Mouse (Mus musculus) brown adipose tissue, adult 24 weeks (tissue): ENCODE data around the gene Pon2. TPM values are rescaled to one million over a fixed set of nuclear protein-coding genes. Genes with fewer than 3 reads are reported as not detected.
"Not testable (repeated sequence)": the region's sequence is repeated elsewhere in the genome, so short reads cannot be mapped to it uniquely, and the experiment has no call there.

Experiments used
- H3K27ac ChIP-seq: fragments of 200-500 bp; replicated peaks from 2 replicates; pipeline ENCODE4 v1.5.1; 2012; ENCODE audit warnings: low read depth, mild to moderate bottlenecking, low read length
- H3K4me1 ChIP-seq: fragments of 200-500 bp; 2 replicates; pipeline ENCODE4 v1.6.1; 2012; ENCODE audit warnings: low read length, mixed read lengths; ENCODE audit not compliant: control insufficient read depth, insufficient read depth, insufficient read length
- H3K4me3 ChIP-seq: fragments of 200-500 bp; 2 replicates; pipeline ENCODE4 v1.5.1; 2012; ENCODE audit warnings: low read depth, mild to moderate bottlenecking, low read length, moderate library complexity; ENCODE audit not compliant: insufficient read depth
- polyA plus RNA-seq: library from polyadenylated mRNA; stranded (reverse); fragments of >200 nt; gene quantifications from 2 replicates; pipeline ENCODE4 v1.2.4, GENCODE M21; 2012; ENCODE audit not compliant: missing spikeins, insufficient read depth, insufficient read length

The Pon2 gene
- polyA plus RNA-seq, 1 experiment, result 42.4 TPM

DNA sequence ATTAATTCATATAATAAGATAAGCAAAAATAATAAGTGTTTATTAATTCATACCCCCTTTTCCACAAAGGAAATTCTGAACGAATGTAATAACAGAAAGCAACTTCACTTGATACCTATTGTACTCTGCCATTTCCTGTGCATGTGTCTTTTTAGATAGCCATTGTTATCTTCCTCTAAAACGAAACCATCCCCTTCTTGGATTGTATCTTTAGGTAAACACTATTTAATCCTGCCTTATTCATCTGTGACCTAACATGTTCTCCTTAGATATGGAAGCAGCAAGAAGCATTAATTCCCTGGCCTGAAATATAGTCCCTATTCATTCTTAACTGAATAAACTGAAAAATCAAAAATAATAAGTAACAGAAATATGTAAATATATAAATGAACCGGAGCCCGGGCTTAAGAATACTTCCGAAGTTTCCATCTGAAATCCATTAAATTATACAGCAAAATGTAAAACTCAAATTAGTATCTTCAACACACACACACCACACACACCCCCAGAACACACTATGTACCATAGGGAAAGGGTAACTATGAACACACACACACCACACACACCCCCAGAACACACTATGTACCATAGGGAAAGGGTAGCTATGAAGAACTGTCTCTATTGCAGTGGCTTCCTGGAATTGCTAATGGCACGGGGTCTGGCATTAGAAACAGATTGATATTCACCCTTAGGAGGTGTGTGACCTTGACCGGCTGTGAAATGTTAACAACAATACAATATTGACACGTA lies 34.8 kb downstream of the Pon2 start:
- no peak overlapping the region for H3K4me3 ChIP-seq

GRCm38 (mm10) chr6:5262322-5263249 lies 35.7 kb downstream of the Pon2 start:
- Histone ChIP-seq H3K4me1 (no peaks in the 10 kb centered on the region), H3K4me3 (no peak overlapping the region), H3K27ac (no peak overlapping the region)

More for the DNA sequence above, 34.8 kb downstream of the Pon2 start:
- Histone ChIP-seq H3K4me1 (no peaks in the 10 kb centered on the region), H3K27ac (no peak overlapping the region)

- peaks cover 3% of the 10 kb centered on the region; the same call in 1 of the 2 replicates for H3K4me1 ChIP-seq
- H3K4me3 ChIP-seq, result peak within 1 kb of the TSS; percentile 68
- H3K27ac ChIP-seq, result peak within 1 kb of the TSS; percentile 90
Observed at GRCm38 (mm10) chr6:5255722-5256451, 42.4 kb downstream of the Pon2 start, which contains the start of gene Pon3. Pon3 (minus strand) TSS chr6:5256286.

DNA sequence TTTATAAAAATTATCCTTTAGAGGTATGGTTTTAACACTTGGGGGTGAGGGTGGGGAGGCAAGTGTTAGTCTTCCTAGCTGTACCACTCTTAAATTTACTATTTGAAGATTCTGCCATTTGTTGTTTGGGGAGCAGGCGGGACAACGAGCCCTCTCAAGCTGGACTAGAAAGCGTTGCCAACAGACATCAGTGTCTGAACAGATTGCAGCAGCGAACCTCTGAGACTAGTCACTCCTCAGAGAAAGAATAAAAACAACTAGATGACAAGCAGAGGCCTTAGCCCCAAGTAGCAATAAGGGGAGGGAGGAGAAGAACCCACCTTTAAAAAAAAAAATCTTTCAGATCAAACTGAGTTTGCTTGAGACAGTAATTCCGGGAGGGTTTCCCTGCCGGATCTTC lies 43.0 kb downstream of the Pon2 start:
- Histone ChIP-seq H3K4me1 (peaks cover 3% of the 10 kb centered on the region; the same call in 1 of the 2 replicates), H3K4me3 (peak overlapping the region; percentile 68), H3K27ac (peak overlapping the region; percentile 90)

GRCm38 (mm10) chr6:5254869-5255268 lies 43.4 kb downstream of the Pon2 start:
- Histone ChIP-seq H3K4me3 (no peak overlapping the region), H3K27ac (no peak overlapping the region), H3K4me1 (peaks cover 3% of the 10 kb centered on the region; the same call in 1 of the 2 replicates)

DNA sequence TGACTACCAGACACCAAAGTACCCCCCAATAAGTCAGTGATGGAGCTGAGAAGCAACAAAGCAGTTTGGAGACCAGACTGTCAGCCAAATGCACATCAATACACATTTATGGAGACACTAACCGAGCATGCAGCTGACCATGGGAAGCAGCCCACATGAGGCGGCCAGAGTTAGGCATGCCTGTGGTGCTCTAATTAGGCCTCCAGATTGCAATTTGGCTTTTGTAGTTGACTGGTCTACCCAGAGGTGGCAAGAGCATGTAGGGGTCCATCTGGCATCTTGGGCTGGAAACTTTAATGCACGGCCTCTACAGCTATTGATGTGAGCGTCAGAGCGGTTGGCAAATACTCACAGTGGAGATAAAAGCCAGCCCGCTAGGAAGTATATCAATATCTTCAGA lies 52.3 kb downstream of the Pon2 start:
- H3K27ac ChIP-seq, result no peak overlapping the region
- no peak overlapping the region for H3K4me3 ChIP-seq
- H3K4me1 ChIP-seq, result no peaks in the 10 kb centered on the region

DNA sequence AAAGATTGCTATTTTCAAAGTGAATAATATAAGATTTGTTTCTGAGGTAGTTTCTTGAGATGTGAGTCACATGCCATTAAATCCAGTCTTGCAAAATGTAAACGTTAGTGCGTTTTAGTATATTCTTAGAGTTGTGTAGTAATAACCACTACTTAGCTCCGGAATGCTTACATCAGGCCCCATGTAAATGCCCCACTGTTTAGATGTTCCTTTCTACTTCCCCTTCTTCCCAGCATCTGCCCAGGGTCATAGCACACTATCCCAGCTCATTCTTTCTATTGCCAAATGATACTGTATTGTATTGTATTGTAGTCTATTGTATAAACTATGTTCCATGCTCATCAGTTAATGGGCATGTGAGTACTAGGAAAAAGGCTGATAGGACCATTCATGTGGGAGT lies 59.5 kb downstream of the Pon2 start:
- Histone ChIP-seq H3K4me3 (no peak overlapping the region), H3K27ac (no peak overlapping the region), H3K4me1 (no peaks in the 10 kb centered on the region)

DNA sequence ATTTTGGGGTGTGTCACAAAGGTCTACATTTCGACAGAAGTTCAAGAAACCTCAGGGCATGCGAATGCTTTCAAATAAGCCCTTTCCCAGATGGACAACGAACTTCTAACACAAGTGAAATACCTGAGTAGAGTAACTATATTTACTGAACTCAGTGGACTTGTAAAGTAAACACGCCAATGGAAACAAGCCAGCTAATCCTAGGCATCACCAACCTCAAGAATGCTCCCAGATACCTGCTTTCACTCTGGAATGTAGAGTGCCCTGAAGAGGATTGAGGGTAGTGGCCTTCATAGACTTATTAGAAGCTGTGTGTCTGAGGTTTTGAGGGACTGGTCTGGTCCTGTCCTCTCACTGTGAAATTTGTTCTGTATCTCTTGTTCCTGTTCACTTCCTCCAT lies 60.7 kb downstream of the Pon2 start:
- H3K4me3 ChIP-seq, result no peak overlapping the region
- H3K4me1 ChIP-seq, result no peaks in the 10 kb centered on the region
- no peak overlapping the region for H3K27ac ChIP-seq

DNA sequence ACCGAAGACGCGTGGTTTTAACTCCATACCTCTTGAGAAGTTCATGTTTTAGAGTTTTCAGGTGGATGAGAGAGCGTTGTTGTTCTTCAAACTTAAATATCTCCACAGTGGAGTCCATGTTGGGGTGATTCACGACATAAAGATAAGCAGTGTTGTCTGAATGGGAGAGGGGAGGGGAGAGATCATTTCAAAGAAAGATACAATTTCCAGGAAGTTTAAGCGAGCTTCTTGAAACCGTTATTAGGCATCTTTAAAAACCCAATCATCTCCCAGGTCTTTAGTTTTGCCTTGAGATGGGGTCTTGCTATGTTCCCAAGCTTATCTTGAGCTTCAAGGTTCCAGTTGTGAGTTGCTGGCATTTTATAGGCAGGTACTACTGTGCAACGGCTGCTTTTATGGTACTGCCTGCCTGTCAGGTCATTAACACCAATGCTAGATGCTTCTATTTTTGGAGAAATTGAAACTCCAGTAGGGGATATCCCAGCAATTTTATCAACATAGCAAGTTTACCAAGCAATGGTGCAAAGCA lies 61.3 kb downstream of the Pon2 start:
- no peak overlapping the region for H3K4me3 ChIP-seq
- no peaks in the 10 kb centered on the region for H3K4me1 ChIP-seq
- no peak overlapping the region for H3K27ac ChIP-seq

- no peak overlapping the region for H3K4me3 ChIP-seq
- H3K27ac ChIP-seq, result no peak overlapping the region
- no peaks in the 10 kb centered on the region for H3K4me1 ChIP-seq
Observed at GRCm38 (mm10) chr6:5234563-5234962, 63.7 kb downstream of the Pon2 start.

DNA sequence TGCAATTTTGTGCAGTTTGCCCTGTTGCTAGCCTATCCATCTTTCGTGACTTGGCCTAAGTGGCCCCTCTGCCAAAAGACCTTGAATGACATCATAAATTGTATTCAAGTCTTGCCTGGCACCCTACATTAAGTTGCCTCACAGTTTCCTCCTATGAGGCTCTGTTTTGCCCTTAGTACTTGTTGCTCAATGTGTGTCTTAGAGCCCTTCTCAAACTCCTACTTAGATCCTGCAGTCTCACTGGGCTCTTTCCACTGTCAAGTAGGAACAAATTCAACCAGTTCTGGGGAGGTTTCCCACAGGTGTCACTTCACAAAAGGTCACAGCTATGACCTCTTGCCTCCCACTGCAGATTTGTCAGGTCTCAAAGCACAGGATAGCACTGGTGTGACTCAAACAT lies 64.4 kb downstream of the Pon2 start:
- Histone ChIP-seq H3K4me3 (no peak overlapping the region), H3K27ac (peak overlapping the region; percentile 86; the same call in 1 of the 2 replicates), H3K4me1 (no peaks in the 10 kb centered on the region)

DNA sequence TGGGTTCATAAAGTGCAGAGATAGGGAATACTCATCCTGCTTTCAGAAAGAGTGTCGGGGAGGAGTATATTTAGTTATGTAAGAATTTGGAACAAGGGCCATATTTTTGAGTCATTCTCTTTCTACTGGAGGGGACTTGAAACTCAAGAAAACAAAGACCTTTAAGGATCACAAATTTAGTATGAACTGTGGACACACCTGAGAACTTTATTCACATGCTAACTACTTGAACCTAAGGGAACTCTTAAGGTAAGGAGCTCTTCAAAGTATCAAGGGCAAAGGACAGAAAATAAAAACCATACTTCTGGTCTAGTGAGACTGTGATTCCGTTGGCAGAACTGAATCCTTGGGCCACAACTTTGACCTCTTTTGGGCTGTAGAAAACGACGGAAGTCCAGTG lies 66.2 kb downstream of the Pon2 start:
- H3K4me3 ChIP-seq, result no peak overlapping the region
- H3K27ac ChIP-seq, result peak overlapping the region; percentile 82
- no peaks in the 10 kb centered on the region for H3K4me1 ChIP-seq

GRCm38 (mm10) chr6:5230261-5230660 lies 68.0 kb downstream of the Pon2 start:
- no peaks in the 10 kb centered on the region for H3K4me1 ChIP-seq
- no peak overlapping the region for H3K27ac ChIP-seq

GRCm38 (mm10) chr6:5223551-5223950 lies 74.7 kb downstream of the Pon2 start:
- H3K4me1 ChIP-seq, H3K4me3 ChIP-seq, H3K27ac ChIP-seq: not testable (repeated sequence)

More at GRCm38 (mm10) chr6:5230261-5230660, 68.0 kb downstream of the Pon2 start:
- no peak overlapping the region for H3K4me3 ChIP-seq

- Histone ChIP-seq H3K4me3 (no peak overlapping the region), H3K4me1 (no peaks in the 10 kb centered on the region), H3K27ac (no peak overlapping the region)
Observed at GRCm38 (mm10) chr6:5222080-5222479, 76.2 kb downstream of the Pon2 start.
